Mouse (Mus musculus) hindbrain, embryonic 11.5 days (tissue): ENCODE measurements around the gene Gimap9. TPM values are rescaled to one million over a fixed set of nuclear protein-coding genes. Genes with fewer than 3 reads are reported as not detected.

Source experiments
- ATAC-seq: fragments of 200-750 bp; cut with Nextera tagmentation; 2 replicates; pipeline ENCODE4 v1.8.0; 2017; ENCODE audit warnings: mild to moderate bottlenecking, moderate TSS enrichment, moderate library complexity; ENCODE audit not compliant: low FRiP score
- DNase-seq: peaks from one replicate; pipeline ENCODE4 v3.0.0-alpha.2; 2015; ENCODE audit warnings: low spot score
- H3K27ac ChIP-seq: fragments of 300-500 bp; sonication (generic); 2 replicates; pipeline ENCODE4 v1.5.1; 2014; ENCODE audit warnings: mild to moderate bottlenecking, low read depth, low read length
- H3K27me3 ChIP-seq: fragments of 300-500 bp; sonication (generic); 2 replicates; pipeline ENCODE4 v1.6.1; 2014; ENCODE audit warnings: mild to moderate bottlenecking, low read length, moderate library complexity, mixed read lengths; ENCODE audit not compliant: control insufficient read depth, insufficient read depth
- H3K36me3 ChIP-seq: fragments of 300-500 bp; sonication (generic); 2 replicates; pipeline ENCODE4 v1.6.1; 2014; ENCODE audit warnings: mild to moderate bottlenecking, low read length, moderate library complexity, mixed read lengths; ENCODE audit not compliant: control insufficient read depth, insufficient read depth
- H3K4me1 ChIP-seq: fragments of 300-500 bp; sonication (generic); replicated peaks from 2 replicates; pipeline ENCODE4 v1.6.1; 2014; ENCODE audit warnings: low read length, mixed read lengths; ENCODE audit not compliant: control insufficient read depth, insufficient read depth
- H3K4me2 ChIP-seq: fragments of 300-500 bp; sonication (generic); replicated peaks from 2 replicates; pipeline ENCODE4 v1.6.1; 2014; ENCODE audit warnings: mild to moderate bottlenecking, low read depth, low read length
- H3K4me3 ChIP-seq: fragments of 300-500 bp; sonication (generic); 2 replicates; pipeline ENCODE4 v1.5.1; 2014; ENCODE audit warnings: low read depth, low read length
- H3K9ac ChIP-seq: fragments of 300-500 bp; sonication (generic); 2 replicates; pipeline ENCODE4 v1.6.1; 2014; ENCODE audit warnings: low read depth, low read length
- H3K9me3 ChIP-seq: fragments of 300-500 bp; sonication (generic); 2 replicates; pipeline ENCODE4 v1.6.1; 2016; ENCODE audit warnings: low read length; ENCODE audit not compliant: control insufficient read depth
- WGBS: fragments of 180-500 bp; shearing (Covaris S2); extraction: QIAGEN DNeasy Blood & Tissue Kit; methylation state at CpG from one replicate; pipeline ENCODE4 v1.1.7; 2014; 5-methylcytosine and 5-hydroxymethylcytosine counted together
- polyA plus RNA-seq: library from polyadenylated mRNA; unstranded; fragments of >200 nt; fragmentation: Nextera tagmentation; extraction: Ambion mirVana; gene quantifications from 2 replicates; pipeline ENCODE4 v1.2.1, GENCODE M21; 2014

The Gimap9 gene
- polyA plus RNA-seq, 1 experiment from 2014 or later = 4.8 TPM

- H3K4me1 ChIP-seq = no peaks in the 10 kb centered on the region
- H3K4me2 ChIP-seq = no peak overlapping the region
- no peak overlapping the region for H3K9ac ChIP-seq
- H3K4me3 ChIP-seq = no peak overlapping the region
- DNase-seq = no peak
- ATAC-seq = no peak
- H3K27ac ChIP-seq = no peak overlapping the region
- no peaks in the 10 kb centered on the region for H3K9me3 ChIP-seq
- H3K36me3 ChIP-seq = no peaks in the 10 kb centered on the region
- 84% methylated on average over 4 of the region's 4 CpGs for WGBS
- H3K27me3 ChIP-seq = no peaks in the 10 kb centered on the region
These were observed 21.1 kb downstream of the Gimap9 start for GRCm38 (mm10) chr6:48696830-48697554.

DNA sequence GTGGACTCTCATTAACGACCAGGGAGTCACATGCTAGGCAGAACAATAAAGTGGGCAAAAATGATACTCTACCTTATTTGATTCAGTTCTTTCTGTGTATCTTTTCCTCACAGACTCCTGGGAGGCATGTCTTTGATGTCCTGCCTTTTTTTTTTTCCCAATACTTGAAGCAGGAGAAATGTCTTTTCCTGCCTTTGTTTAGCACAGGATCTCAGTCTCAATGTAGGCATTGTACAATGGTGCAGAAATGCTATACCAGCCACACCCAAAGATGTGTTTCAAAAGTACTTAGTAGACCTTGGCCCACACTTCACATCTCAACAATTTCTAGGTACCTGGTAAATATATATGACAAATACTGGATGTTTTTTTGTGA is 21.6 kb downstream of the Gimap9 start:
- 70% methylated on average over 1 of the region's 1 CpGs for WGBS
- ATAC-seq = no peak

DNA sequence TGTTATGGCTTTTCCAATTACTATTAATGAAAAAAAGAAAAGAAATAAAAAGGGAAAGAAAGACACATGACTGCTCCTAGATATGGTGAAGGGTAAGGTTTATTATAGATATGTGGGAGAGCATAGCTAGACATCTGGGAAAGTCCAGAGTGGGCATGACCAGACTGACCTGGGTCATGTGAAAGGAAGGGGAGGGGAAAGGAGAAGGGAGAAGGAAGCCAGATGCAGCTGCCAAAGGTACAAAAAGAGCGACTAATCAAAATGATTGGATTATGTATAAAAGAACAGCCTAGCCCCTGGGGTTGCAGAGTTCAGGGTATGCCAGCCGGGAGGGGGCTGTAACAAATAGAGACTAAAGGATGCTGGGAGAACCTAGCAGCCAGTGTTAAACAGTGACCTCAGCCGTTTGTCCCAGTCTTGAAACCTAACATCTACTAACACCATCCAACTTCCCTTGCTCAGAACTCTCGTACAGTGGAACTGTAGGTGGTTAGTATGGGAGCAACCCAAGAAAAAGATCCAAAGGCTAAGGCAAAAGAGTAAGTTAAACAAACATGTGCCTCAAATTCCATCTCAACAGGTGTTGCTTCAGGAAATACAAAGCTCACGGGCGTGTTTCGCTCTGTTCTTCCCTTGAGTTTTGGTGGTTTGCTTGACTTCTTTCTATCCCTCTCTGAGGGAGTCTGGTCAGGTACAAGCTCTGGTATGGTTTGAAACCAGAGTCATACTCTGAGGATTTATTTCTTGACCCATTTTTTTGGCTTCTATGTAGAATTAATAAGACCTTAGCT is 22.3 kb downstream of the Gimap9 start:
- no peak overlapping the region for H3K9ac ChIP-seq
- no peak overlapping the region for H3K27ac ChIP-seq
- 82% methylated on average over 7 of the region's 7 CpGs for WGBS
- no peak overlapping the region for H3K4me2 ChIP-seq
- ATAC-seq (no peak), DNase-seq (no peak)
- no peak overlapping the region for H3K4me3 ChIP-seq
- H3K36me3 ChIP-seq = no peaks in the 10 kb centered on the region
- no peaks in the 10 kb centered on the region for H3K27me3 ChIP-seq
- H3K4me1 ChIP-seq = no peaks in the 10 kb centered on the region
- H3K9me3 ChIP-seq = no peaks in the 10 kb centered on the region

More for the DNA sequence above, 21.6 kb downstream of the Gimap9 start:
- no peak overlapping the region for H3K4me2 ChIP-seq
- H3K9ac ChIP-seq = no peak overlapping the region
- no peaks in the 10 kb centered on the region for H3K27me3 ChIP-seq
- H3K9me3 ChIP-seq = no peaks in the 10 kb centered on the region
- H3K4me3 ChIP-seq = no peak overlapping the region
- no peak for DNase-seq
- H3K36me3 ChIP-seq = no peaks in the 10 kb centered on the region
- no peak overlapping the region for H3K27ac ChIP-seq
- no peaks in the 10 kb centered on the region for H3K4me1 ChIP-seq

- DNase-seq (no peak), ATAC-seq (no peak)
- Histone ChIP-seq H3K9ac (no peak overlapping the region), H3K9me3 (no peaks in the 10 kb centered on the region), H3K4me3 (no peak overlapping the region), H3K36me3 (no peaks in the 10 kb centered on the region), H3K4me1 (no peaks in the 10 kb centered on the region), H3K4me2 (no peak overlapping the region), H3K27me3 (no peaks in the 10 kb centered on the region), H3K27ac (no peak overlapping the region)
- 84% methylated on average over 3 of the region's 3 CpGs for whole genome bisulfite sequencing
These were observed 23.0 kb downstream of the Gimap9 start for GRCm38 (mm10) chr6:48698888-48699287.

DNA sequence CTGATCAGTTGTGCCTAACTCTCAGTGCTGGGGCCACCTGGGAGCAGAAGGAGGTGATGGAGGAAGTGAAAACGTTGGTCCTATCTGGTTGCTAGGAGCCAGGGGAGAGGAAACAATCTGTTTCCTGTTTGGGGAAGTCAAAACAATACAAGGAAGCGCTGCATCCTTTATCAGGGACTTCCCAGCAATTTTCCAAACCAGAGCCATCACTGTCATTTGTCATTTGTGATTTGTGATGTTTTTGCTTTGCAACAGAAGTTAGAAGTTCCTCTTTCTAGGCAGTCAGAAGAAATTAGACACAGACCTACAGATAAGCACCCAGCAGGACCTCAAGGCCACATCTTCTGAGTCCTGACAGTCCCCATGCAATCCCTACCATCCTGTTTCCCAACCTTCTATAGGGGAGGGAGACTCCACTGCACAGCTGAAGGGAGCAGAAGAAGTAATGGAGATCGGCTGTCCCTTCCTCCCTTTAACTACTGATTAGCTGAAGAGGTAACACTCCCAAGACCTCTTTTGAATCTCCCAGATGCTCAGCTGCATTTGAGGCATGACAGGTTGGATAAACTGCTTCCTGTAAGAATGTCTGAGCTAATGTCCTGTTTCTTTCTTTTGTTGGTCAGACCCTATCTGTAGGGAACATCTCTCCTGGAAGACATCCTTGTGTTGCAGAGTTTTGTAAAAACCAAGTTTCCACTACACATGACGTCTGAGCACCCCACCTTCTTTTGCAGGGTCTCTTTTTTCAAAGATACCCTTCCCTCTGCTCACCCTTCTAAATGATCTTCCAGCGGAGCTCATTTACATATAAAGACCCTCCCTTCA is 24.5 kb downstream of the Gimap9 start:
- WGBS = 62% methylated on average over 5 of the region's 5 CpGs
- no peaks in the 10 kb centered on the region for H3K27me3 ChIP-seq
- H3K4me1 ChIP-seq = no peaks in the 10 kb centered on the region
- DNase-seq (no peak), ATAC-seq (no peak)
- no peak overlapping the region for H3K9ac ChIP-seq
- no peak overlapping the region for H3K4me2 ChIP-seq
- H3K36me3 ChIP-seq = no peaks in the 10 kb centered on the region
- no peak overlapping the region for H3K27ac ChIP-seq
- no peaks in the 10 kb centered on the region for H3K9me3 ChIP-seq
- no peak overlapping the region for H3K4me3 ChIP-seq

- no peak overlapping the region for H3K9ac ChIP-seq
- H3K27ac ChIP-seq = no peak overlapping the region
- ATAC-seq = no peak
- no peak for DNase-seq
- no peaks in the 10 kb centered on the region for H3K9me3 ChIP-seq
- H3K27me3 ChIP-seq = no peaks in the 10 kb centered on the region
- WGBS = 89% methylated on average over 7 of the region's 7 CpGs
- no peak overlapping the region for H3K4me2 ChIP-seq
- no peak overlapping the region for H3K4me3 ChIP-seq
- H3K4me1 ChIP-seq = no peaks in the 10 kb centered on the region
- no peaks in the 10 kb centered on the region for H3K36me3 ChIP-seq
These were observed 26.2 kb downstream of the Gimap9 start for GRCm38 (mm10) chr6:48702146-48702545.

GRCm38 (mm10) chr6:48702601-48703000 is 26.7 kb downstream of the Gimap9 start:
- no peak for DNase-seq
- 66% methylated on average over 5 of the region's 5 CpGs for WGBS
- no peak overlapping the region for H3K4me2 ChIP-seq
- H3K36me3 ChIP-seq = no peaks in the 10 kb centered on the region
- H3K4me3 ChIP-seq = no peak overlapping the region
- H3K9me3 ChIP-seq = no peaks in the 10 kb centered on the region
- H3K9ac ChIP-seq = no peak overlapping the region
- H3K27ac ChIP-seq = no peak overlapping the region
- no peaks in the 10 kb centered on the region for H3K27me3 ChIP-seq
- no peak for ATAC-seq
- no peaks in the 10 kb centered on the region for H3K4me1 ChIP-seq

DNA sequence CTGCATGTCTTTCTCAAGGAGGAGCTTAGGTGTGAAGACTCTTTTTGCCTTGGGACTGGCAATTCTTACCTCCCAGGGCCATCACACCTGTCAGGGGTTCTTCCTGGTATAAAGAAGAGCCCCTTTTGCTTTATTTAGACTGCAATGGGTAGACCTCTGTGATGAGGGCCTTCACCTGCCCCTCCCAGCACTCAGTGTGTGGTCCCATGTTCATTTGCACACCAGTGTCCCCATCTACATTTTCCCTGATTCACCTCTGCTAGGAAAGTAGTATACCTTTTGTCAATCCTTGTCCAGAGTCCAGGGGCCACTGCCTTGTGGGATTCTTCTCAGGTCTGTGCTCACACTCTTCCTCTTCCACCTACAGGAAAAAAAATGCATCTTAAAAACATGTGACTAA is 28.2 kb downstream of the Gimap9 start:
- Histone ChIP-seq H3K9ac (no peak overlapping the region), H3K4me1 (no peaks in the 10 kb centered on the region), H3K4me2 (no peak overlapping the region), H3K27ac (no peak overlapping the region), H3K27me3 (no peaks in the 10 kb centered on the region), H3K4me3 (no peak overlapping the region), H3K9me3 (no peaks in the 10 kb centered on the region), H3K36me3 (no peaks in the 10 kb centered on the region)
- DNase-seq = no peak
- no peak for ATAC-seq
